Mouse (Mus musculus) CH12.LX (cell line): ENCODE results near the gene Gm20662. TPM values are rescaled to one million over a fixed set of nuclear protein-coding genes. Genes with fewer than 3 reads are reported as not detected.

Experiments used
- DNase-seq: peaks from one replicate; pipeline ENCODE4 v3.0.0-alpha.2; 2013; ENCODE audit errors: extremely low read depth
- H3K27ac ChIP-seq: 2 replicates; pipeline ENCODE4 v1.5.1; 2012; ENCODE audit warnings: low read depth, mild to moderate bottlenecking, control low read depth, moderate library complexity; ENCODE audit not compliant: insufficient read depth
- H3K27me3 ChIP-seq: replicated peaks from 2 replicates; pipeline ENCODE3; 2012; ENCODE audit warnings: inconsistent platforms
- H3K36me3 ChIP-seq, 2 experiments: replicated peaks in 1 of 2; 2 replicates each; pipeline versions ENCODE3 to v1.6.1; 2012; ENCODE audit warnings: inconsistent platforms in 1 of 2, low read length in 1 of 2, mild to moderate bottlenecking in 1 of 2, mixed read lengths in 1 of 2, moderate library complexity in 1 of 2; ENCODE audit not compliant: control insufficient read depth in 1 of 2, insufficient read depth in 1 of 2
- H3K4me1 ChIP-seq, 2 experiments: 2 replicates each; pipeline ENCODE4 v1.6.1; 2012; ENCODE audit warnings: inconsistent platforms in 1 of 2, moderate library complexity in 1 of 2; ENCODE audit not compliant: insufficient read depth in 2 of 2, control insufficient read depth in 1 of 2
- H3K4me2 ChIP-seq: 2 replicates; pipeline ENCODE4 v1.6.1; 2012; ENCODE audit warnings: low read depth, mild to moderate bottlenecking, control low read depth; ENCODE audit not compliant: poor library complexity, insufficient read depth, severe bottlenecking
- H3K4me3 ChIP-seq, 3 experiments: fragments of 150-350 bp in 1 of 3; sonication (generic) in 1 of 3; replicated peaks in 1 of 3; 2 replicates each; pipeline versions ENCODE3 to v1.5.1; 2011 to 2012; ENCODE audit warnings: low read depth in 2 of 3, low read length in 2 of 3, mild to moderate bottlenecking in 2 of 3, moderate library complexity in 2 of 3, control low read depth in 1 of 3, improper control_type of control experiment in 1 of 3, inconsistent platforms in 1 of 3, mixed read lengths in 1 of 3; ENCODE audit not compliant: poor library complexity in 1 of 3
- H3K79me2 ChIP-seq: replicated peaks from 2 replicates; pipeline ENCODE4 v1.6.1; 2012; ENCODE audit warnings: mild to moderate bottlenecking, moderate library complexity; ENCODE audit not compliant: control insufficient read depth, poor library complexity, insufficient read depth, severe bottlenecking; ENCODE audit errors: extremely low read depth
- H3K9ac ChIP-seq: 2 replicates; pipeline ENCODE4 v1.6.1; 2012; ENCODE audit warnings: low read depth, mild to moderate bottlenecking, control low read depth, moderate library complexity; ENCODE audit not compliant: insufficient read depth
- H3K9me3 ChIP-seq: replicated peaks from 2 replicates; pipeline ENCODE3; 2012; ENCODE audit warnings: low read length, inconsistent platforms, mixed read lengths
- BHLHE40 ChIP-seq: IDR thresholded peaks from 2 replicates; pipeline ENCODE4 v1.6.1; 2011; ENCODE audit warnings: mild to moderate bottlenecking, low read depth, low read length, improper control_type of control experiment
- CHD1 ChIP-seq: IDR thresholded peaks from 2 replicates; pipeline ENCODE4 v1.6.1; 2012; ENCODE audit warnings: low read depth, low read length, improper control_type of control experiment, inconsistent platforms
- CHD2 ChIP-seq: IDR thresholded peaks from 2 replicates; pipeline ENCODE4 v1.6.1; 2011; ENCODE audit warnings: low read length, improper control_type of control experiment
- CTCF ChIP-seq, 2 experiments: IDR thresholded peaks in 1 of 2; conservative IDR thresholded peaks in 1 of 2; 2 replicates each; pipeline ENCODE4 v1.5.1; 2011 to 2012; ENCODE audit warnings: low read depth in 2 of 2, low read length in 2 of 2, improper control_type of control experiment in 1 of 2, inconsistent platforms in 1 of 2, mild to moderate bottlenecking in 1 of 2, moderate library complexity in 1 of 2
- E2F4 ChIP-seq: IDR thresholded peaks from 2 replicates; pipeline ENCODE4 v1.6.1; 2011; ENCODE audit warnings: low read depth, low read length, improper control_type of control experiment; ENCODE audit not compliant: insufficient replicate concordance
- ELF1 ChIP-seq: IDR thresholded peaks from 2 replicates; pipeline ENCODE4 v1.6.1; 2014; ENCODE audit warnings: low read depth, mild to moderate bottlenecking, inconsistent platforms, low read length, improper control_type of control experiment
- EP300 ChIP-seq: IDR thresholded peaks from 2 replicates; pipeline ENCODE4 v1.6.1; 2011; ENCODE audit warnings: low read length, improper control_type of control experiment
- ETS1 ChIP-seq: conservative IDR thresholded peaks from 2 replicates; pipeline ENCODE4 v1.6.1; 2012; ENCODE audit warnings: low read depth, mild to moderate bottlenecking, inconsistent platforms, low read length, improper control_type of control experiment, moderate library complexity
- GABPA ChIP-seq: IDR thresholded peaks from 2 replicates; pipeline ENCODE4 v1.6.1; 2012; ENCODE audit warnings: low read depth, low read length, improper control_type of control experiment, inconsistent platforms; ENCODE audit not compliant: insufficient replicate concordance
- HCFC1 ChIP-seq: IDR thresholded peaks from 2 replicates; pipeline ENCODE4 v1.6.1; 2012; ENCODE audit warnings: low read depth, mild to moderate bottlenecking, inconsistent platforms, low read length, improper control_type of control experiment
- IRF4 ChIP-seq: IDR thresholded peaks from 2 replicates; pipeline ENCODE4 v1.6.1; 2014; ENCODE audit warnings: low read depth, mild to moderate bottlenecking, inconsistent platforms, low read length, improper control_type of control experiment
- JUN ChIP-seq: IDR thresholded peaks from 2 replicates; pipeline ENCODE4 v1.6.1; 2011; ENCODE audit warnings: low read depth, mild to moderate bottlenecking, low read length, improper control_type of control experiment, moderate library complexity; ENCODE audit not compliant: insufficient read depth
- JUND ChIP-seq: conservative IDR thresholded peaks from 2 replicates; pipeline ENCODE4 v1.6.1; 2011; ENCODE audit warnings: low read depth, low read length, improper control_type of control experiment
- KAT2A ChIP-seq: IDR thresholded peaks from 2 replicates; pipeline ENCODE4 v1.6.1; 2012; ENCODE audit warnings: low read length, improper control_type of control experiment, inconsistent platforms; ENCODE audit not compliant: insufficient replicate concordance
- MAFK ChIP-seq: IDR thresholded peaks from 2 replicates; pipeline ENCODE4 v1.6.1; 2011; ENCODE audit warnings: low read length, improper control_type of control experiment; ENCODE audit not compliant: insufficient replicate concordance
- MAX ChIP-seq: IDR thresholded peaks from 2 replicates; pipeline ENCODE4 v1.6.1; 2011; ENCODE audit warnings: low read length, improper control_type of control experiment
- MAZ ChIP-seq: IDR thresholded peaks from 2 replicates; pipeline ENCODE4 v1.6.1; 2012; ENCODE audit warnings: low read depth, mild to moderate bottlenecking, inconsistent platforms, low read length, improper control_type of control experiment, moderate library complexity
- MEF2A ChIP-seq: IDR thresholded peaks from 2 replicates; pipeline ENCODE4 v1.6.1; 2014; ENCODE audit warnings: low read depth, mild to moderate bottlenecking, inconsistent platforms, low read length, improper control_type of control experiment, borderline replicate concordance
- MXI1 ChIP-seq: IDR thresholded peaks from 2 replicates; pipeline ENCODE4 v1.6.1; 2011; ENCODE audit warnings: mild to moderate bottlenecking, low read depth, low read length, improper control_type of control experiment
- MYC ChIP-seq: IDR thresholded peaks from 2 replicates; pipeline ENCODE4 v1.6.1; 2011; ENCODE audit warnings: low read depth, mild to moderate bottlenecking, improper control_type of control experiment, low read length
- NELFE ChIP-seq: IDR thresholded peaks from 2 replicates; pipeline ENCODE4 v1.6.1; 2011; ENCODE audit warnings: low read depth, low read length, improper control_type of control experiment
- NRF1 ChIP-seq: IDR thresholded peaks from 2 replicates; pipeline ENCODE4 v1.6.1; 2014; ENCODE audit warnings: low read depth, mild to moderate bottlenecking, inconsistent platforms, low read length, improper control_type of control experiment, moderate library complexity
- PAX5 ChIP-seq: IDR thresholded peaks from 2 replicates; pipeline ENCODE4 v1.6.1; 2012; ENCODE audit warnings: low read length, inconsistent platforms, mixed read lengths
- POLR2A ChIP-seq: IDR thresholded peaks from 2 replicates; pipeline ENCODE4 v1.6.1; 2011; ENCODE audit warnings: low read depth, mild to moderate bottlenecking, improper control_type of control experiment, low read length
- POLR2AphosphoS2 ChIP-seq: IDR thresholded peaks from 2 replicates; pipeline ENCODE4 v1.6.1; 2011; ENCODE audit warnings: low read depth, low read length, improper control_type of control experiment
- RAD21 ChIP-seq: IDR thresholded peaks from 2 replicates; pipeline ENCODE4 v1.6.1; 2011; ENCODE audit warnings: low read depth, mild to moderate bottlenecking, low read length, improper control_type of control experiment, moderate library complexity
- RCOR1 ChIP-seq: conservative IDR thresholded peaks from 2 replicates; pipeline ENCODE4 v1.6.1; 2012; ENCODE audit warnings: low read depth, mild to moderate bottlenecking, inconsistent platforms, low read length, improper control_type of control experiment
- SIN3A ChIP-seq: IDR thresholded peaks from 2 replicates; pipeline ENCODE4 v1.6.1; 2012; ENCODE audit warnings: low read length, improper control_type of control experiment, inconsistent platforms
- SMC3 ChIP-seq: IDR thresholded peaks from 2 replicates; pipeline ENCODE4 v1.6.1; 2011; ENCODE audit warnings: low read depth, low read length, improper control_type of control experiment
- TBP ChIP-seq: conservative IDR thresholded peaks from 2 replicates; pipeline ENCODE4 v1.6.1; 2011; ENCODE audit warnings: low read depth, low read length, improper control_type of control experiment
- TCF12 ChIP-seq: IDR thresholded peaks from 2 replicates; pipeline ENCODE4 v1.6.1; 2014; ENCODE audit warnings: low read depth, mild to moderate bottlenecking, inconsistent platforms, low read length, improper control_type of control experiment
- UBTF ChIP-seq: IDR thresholded peaks from 2 replicates; pipeline ENCODE4 v1.6.1; 2012; ENCODE audit warnings: low read depth, mild to moderate bottlenecking, inconsistent platforms, low read length, improper control_type of control experiment, moderate library complexity
- USF1 ChIP-seq: IDR thresholded peaks from 2 replicates; pipeline ENCODE4 v1.6.1; 2014; ENCODE audit warnings: low read depth, mild to moderate bottlenecking, inconsistent platforms, low read length, improper control_type of control experiment
- USF2 ChIP-seq: conservative IDR thresholded peaks from 2 replicates; pipeline ENCODE4 v1.6.1; 2011; ENCODE audit warnings: low read depth, low read length, improper control_type of control experiment
- ZC3H11A ChIP-seq: IDR thresholded peaks from 2 replicates; pipeline ENCODE4 v1.6.1; 2012; ENCODE audit warnings: low read depth, mild to moderate bottlenecking, inconsistent platforms, low read length, improper control_type of control experiment
- ZKSCAN1 ChIP-seq: IDR thresholded peaks from 2 replicates; pipeline ENCODE4 v1.6.1; 2012; ENCODE audit warnings: low read depth, inconsistent platforms, low read length, improper control_type of control experiment, borderline replicate concordance
- ZMIZ1 ChIP-seq: IDR thresholded peaks from 2 replicates; pipeline ENCODE4 v1.6.1; 2012; ENCODE audit warnings: low read depth, mild to moderate bottlenecking, inconsistent platforms, low read length, improper control_type of control experiment
- ZNF384 ChIP-seq: IDR thresholded peaks from 2 replicates; pipeline ENCODE4 v1.6.1; 2012; ENCODE audit warnings: low read depth, low read length, improper control_type of control experiment, inconsistent platforms
- dilution Hi-C: fragments of 300-500 bp; cut with MboI; formaldehyde crosslinking; loops from 2 replicates; pipeline ENCODE4 v1.14.3; 2020; ENCODE audit warnings: low sequenced_read_pairs; ENCODE audit not compliant: extremely low pct_unique_long_range_greater_than_20kb, extremely low pct_ligation_motif_present
- in situ Hi-C: fragments of 300-500 bp; cut with MboI; formaldehyde crosslinking; loops from 3 replicates; pipeline ENCODE4 v1.14.3; 2019; ENCODE audit warnings: low sequenced_read_pairs, low pct_ligation_motif_present, low pct_unique_long_range_greater_than_20kb, mixed read lengths
- polyA plus RNA-seq: library from polyadenylated mRNA; unstranded; fragments of >175 nt; gene quantifications from 2 replicates; pipeline ENCODE4 v1.2.1, GENCODE M21; 2012; ENCODE audit warnings: low read depth; ENCODE audit not compliant: insufficient read length
- total RNA-seq, 2 experiments: library from RNA; depleted of rRNA; stranded (reverse); fragments of 300-350 nt in 1 of 2; fragments of >200 nt in 1 of 2; gene quantifications; 2 replicates each; pipeline ENCODE4 v1.2.3; 2012 to 2014

Gm20662 gene
- total and polyA plus RNA-seq, 3 experiments = 0.31 to 1.2 TPM; not detected in 1

DNA sequence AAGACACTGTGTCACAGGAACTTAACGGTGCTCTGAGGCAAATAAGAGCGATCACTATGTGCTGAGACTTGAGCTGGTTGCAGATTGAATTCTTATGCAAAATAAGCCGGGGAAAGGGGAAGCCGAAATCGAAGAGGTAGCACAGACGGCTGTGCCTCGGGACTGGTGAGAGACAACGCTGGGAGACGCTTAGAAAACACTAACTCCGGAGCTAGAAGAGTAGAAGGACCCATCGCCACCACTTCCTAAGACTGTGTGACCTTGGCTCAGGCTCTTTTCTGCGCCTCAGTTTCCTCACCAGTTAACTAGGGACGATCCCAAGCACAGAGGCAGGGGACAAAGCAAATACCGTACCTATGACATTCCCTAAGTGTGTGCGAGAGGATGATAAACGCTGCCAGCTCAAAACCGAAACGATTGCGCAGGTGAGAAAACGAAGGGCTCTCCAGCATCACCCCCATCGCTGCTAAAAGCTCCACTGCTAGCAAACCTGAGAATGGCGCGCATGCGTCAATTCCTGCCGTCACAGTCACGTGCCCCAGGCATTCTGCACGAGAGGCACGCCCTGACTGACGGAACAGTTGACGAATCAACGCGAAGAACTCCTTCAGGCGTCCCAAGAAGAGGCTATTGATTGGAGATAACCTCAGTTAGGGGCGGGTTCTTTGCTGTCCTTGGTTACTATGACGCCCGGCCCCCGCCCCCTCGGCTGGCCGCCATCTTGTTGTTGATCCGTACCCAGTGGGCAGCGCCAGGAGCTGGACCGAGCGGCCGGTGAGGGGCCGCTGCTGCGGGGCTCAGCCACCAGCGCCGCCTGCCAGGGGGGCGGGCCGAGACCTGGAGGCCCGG lies 6.0 kb downstream of the Gm20662 start, which contains the start of gene Ip6k1:
Gene Ip6k1, plus strand, starts transcription at position 580 of the 849 bp plus-strand sequence.
- H3K27me3 ChIP-seq = no peaks in the 10 kb centered on the region
- peak within 1 kb of the TSS; percentile 97 for H3K9ac ChIP-seq
- H3K9me3 ChIP-seq = no peaks in the 10 kb centered on the region
- H3K4me2 ChIP-seq = peak within 1 kb of the TSS; percentile 74
- H3K4me1 ChIP-seq = peaks cover 0 to 30% of the 10 kb centered on the region in 2 experiments; a peak in 2 of 4 replicates
- peak within 1 kb of the TSS; percentile 77 for H3K27ac ChIP-seq
- in situ Hi-C loops = no loop called here
- TF ChIP-seq ZC3H11A = no peak
- no peak; the same call in 1 of the 2 replicates for TF ChIP-seq ETS1
- TF ChIP-seq MYC = no peak
- no peak for TF ChIP-seq JUN
- TF ChIP-seq TCF12 = peak; percentile 74
- no peak; the same call in 1 of the 2 replicates for TF ChIP-seq MXI1
- TF ChIP-seq E2F4 = no peak
- no peak; the same call in 1 of the 2 replicates for TF ChIP-seq MAZ
- no peak for TF ChIP-seq SIN3A
- peak; percentile 91 for TF ChIP-seq NRF1
- TF ChIP-seq CTCF (conservative IDR thresholded peaks at IDR 0.05 in 1 of 2, IDR thresholded peaks at IDR 0.05 in 1 of 2; ENCODE audit: low read depth in 2 of 2, low read length in 2 of 2) = no peak
- no peak for TF ChIP-seq JUND
- peak; percentile 98 for TF ChIP-seq USF2
- TF ChIP-seq ELF1 = no peak; the same call in 1 of the 2 replicates
- peak; percentile 88 for TF ChIP-seq CHD2
- no peak for TF ChIP-seq ZNF384
- no peak for TF ChIP-seq GABPA
- TF ChIP-seq MAX = peak; percentile 99
- no peak for TF ChIP-seq PAX5
- peak; percentile 45; the same call in 1 of the 2 replicates for TF ChIP-seq EP300
- peak; percentile 80; the same call in 1 of the 2 replicates for TF ChIP-seq ZMIZ1
- peak; percentile 98 for TF ChIP-seq USF1
- peak; percentile 80 for TF ChIP-seq TBP
- TF ChIP-seq HCFC1 = no peak
- peak; percentile 19; the same call in 1 of the 2 replicates for TF ChIP-seq RCOR1
- TF ChIP-seq POLR2A = peak; percentile 85
- 0 out of 2 replicates have a peak, but pooled peaks have one; percentile 54 for TF ChIP-seq POLR2AphosphoS2
- TF ChIP-seq RAD21 = no peak
- TF ChIP-seq ZKSCAN1 = no peak
- TF ChIP-seq BHLHE40 = peak; percentile 100
- TF ChIP-seq KAT2A = peak; percentile 35; the same call in 1 of the 2 replicates
- peak; percentile 92 for TF ChIP-seq NELFE
- peak; percentile 48; the same call in 1 of the 2 replicates for TF ChIP-seq MAFK
- TF ChIP-seq UBTF = no peak
- TF ChIP-seq MEF2A = no peak
- TF ChIP-seq IRF4 = peak; percentile 28; the same call in 1 of the 2 replicates
- TF ChIP-seq SMC3 = no peak
- TF ChIP-seq CHD1 = no peak
- TF ChIP-seq, all 38 proteins: peak for 17
- Histone ChIP-seq H3K79me2 (peaks cover 38% of the 10 kb centered on the region), H3K4me3 (peak within 1 kb of the TSS; percentile 64 to 96 (median 93)), H3K36me3 (peaks cover 0 to 7% of the 10 kb centered on the region in 2 experiments)
- peak; percentile 100 for DNase-seq
- dilution Hi-C loops = no loop called here
